Mouse (Mus musculus) liver, embryonic 14.5 days (tissue): ENCODE measurements at regions not wholly inside any gene's neighbourhood (a gene's known extent, or its start where the extent isn't known, plus 50 kb on each side); places are given as distances from the start of the nearest gene placed in this dataset.

Experiments used
- CTCF ChIP-seq: IDR thresholded peaks from 2 replicates; pipeline ENCODE4 v1.5.1; 2016; ENCODE audit warnings: antibody characterized with exemption, low read depth, control low read depth
- EP300 ChIP-seq: IDR thresholded peaks from 2 replicates; pipeline ENCODE4 v1.6.1; 2016; ENCODE audit warnings: antibody characterized with exemption, low read depth

DNA sequence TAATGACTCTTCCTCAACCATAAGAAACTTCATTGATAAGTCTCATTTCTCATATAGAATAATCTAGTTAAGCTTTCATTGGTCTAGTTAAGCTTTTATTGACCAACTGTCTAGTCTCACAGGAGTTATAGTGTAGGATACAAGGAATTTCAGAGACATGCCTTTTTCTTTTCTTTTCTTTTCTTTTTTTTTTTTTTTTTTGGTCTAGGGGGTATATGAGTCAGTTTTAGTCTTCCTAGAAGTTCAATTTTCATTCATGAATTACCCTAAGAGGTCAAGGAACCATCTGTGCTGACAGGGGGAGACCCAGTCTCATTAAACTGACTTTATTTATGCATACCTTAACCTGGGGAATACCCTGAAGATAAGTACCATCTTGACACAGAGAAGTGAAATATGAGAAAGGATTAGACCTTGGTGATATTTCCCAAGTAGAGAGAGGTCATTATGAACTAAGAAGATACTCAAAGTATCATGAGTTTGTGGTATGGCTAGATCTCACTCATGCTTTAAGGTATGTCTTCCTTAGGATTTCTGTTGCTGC is 413.4 kb upstream of the Nrp1 start:
- no peak for TF ChIP-seq CTCF
- no peak for TF ChIP-seq EP300
